In genomic region chrX:141475110-141475509, GRCm38 (mm10) we compare ENCODE assay signal across 8 mouse cellular contexts. TPM values are rescaled to one million over a fixed set of nuclear protein-coding genes. Genes with fewer than 3 reads are reported as not detected.
DNase-seq lines count a peak whose midpoint lies in the region; ATAC-seq and TF ChIP-seq lines count a peak whose summit lies in the region.

Gene Col4a5, plus strand, starts transcription at chrX:141475385.

- H3K4me2 ChIP-seq in embryonic facial prominence, embryonic 12.5 days (replicated peaks), result peak within 1 kb of the TSS; percentile 50
- peak within 1 kb of the TSS; percentile 48 for H3K4me2 ChIP-seq in limb, embryonic 14.5 days (replicated peaks; ENCODE audit: low read depth, low read length, severe bottlenecking)
- peak within 1 kb of the TSS; percentile 61 for H3K4me2 ChIP-seq in midbrain, embryonic 13.5 days (replicated peaks)
- H3K4me2 ChIP-seq in stomach, embryonic 15.5 days, result peak within 1 kb of the TSS; percentile 52

- H3K9me3 ChIP-seq in embryonic facial prominence, embryonic 12.5 days, result no peaks in the 10 kb centered on the region
- H3K9me3 ChIP-seq in limb, embryonic 14.5 days (ENCODE audit: control insufficient read depth, low read length), result no peaks in the 10 kb centered on the region
- no peaks in the 10 kb centered on the region for H3K9me3 ChIP-seq in midbrain, embryonic 13.5 days
- no peaks in the 10 kb centered on the region for H3K9me3 ChIP-seq in stomach, embryonic 15.5 days

- 16% methylated on average over 13 of the region's 13 CpGs for WGBS in embryonic facial prominence, embryonic 12.5 days
- 15% methylated on average over 13 of the region's 13 CpGs for WGBS in heart, adult 2 months
- 21% methylated on average over 12 of the region's 13 CpGs for WGBS in limb, embryonic 14.5 days
- WGBS in midbrain, embryonic 13.5 days, result 16% methylated on average over 12 of the region's 13 CpGs
- WGBS in stomach, embryonic 15.5 days, result 17% methylated on average over 13 of the region's 13 CpGs

- ATAC-seq in embryonic facial prominence, embryonic 12.5 days (ENCODE audit: insufficient number of reproducible peaks, insufficient read depth, low FRiP score, low TSS enrichment), result no peak
- ATAC-seq in limb, embryonic 14.5 days (ENCODE audit: low FRiP score, low read depth), result peak; percentile 87
- ATAC-seq in midbrain, embryonic 13.5 days, result peak; percentile 86
- ATAC-seq in stomach, embryonic 15.5 days (ENCODE audit: insufficient read depth, low FRiP score, low read depth), result peak; percentile 82; the same call in 1 of the 2 replicates

- H3K4me3 ChIP-seq in embryonic facial prominence, embryonic 12.5 days, result peak within 1 kb of the TSS; percentile 41
- peak within 1 kb of the TSS; percentile 52 for H3K4me3 ChIP-seq in heart, adult 2 months
- H3K4me3 ChIP-seq in limb, embryonic 14.5 days (replicated peaks; ENCODE audit: low read length), result peak within 1 kb of the TSS; percentile 45
- peak within 1 kb of the TSS; percentile 45 for H3K4me3 ChIP-seq in midbrain, embryonic 13.5 days (replicated peaks)
- peak within 1 kb of the TSS; percentile 50 for H3K4me3 ChIP-seq in stomach, embryonic 15.5 days (replicated peaks)

- H3K27me3 ChIP-seq in embryonic facial prominence, embryonic 12.5 days, result peaks cover 14% of the 10 kb centered on the region; the same call in 1 of the 2 replicates
- H3K27me3 ChIP-seq in heart, adult 2 months (ENCODE audit: control insufficient read depth, insufficient read depth, low read length), result no peaks in the 10 kb centered on the region
- peaks cover 10% of the 10 kb centered on the region; the same call in 1 of the 2 replicates for H3K27me3 ChIP-seq in limb, embryonic 14.5 days (ENCODE audit: control insufficient read depth, insufficient read depth, low read length)
- H3K27me3 ChIP-seq in midbrain, embryonic 13.5 days, result peaks cover 31% of the 10 kb centered on the region; the same call in 1 of the 2 replicates
- peaks cover 6% of the 10 kb centered on the region; the same call in 1 of the 2 replicates for H3K27me3 ChIP-seq in stomach, embryonic 15.5 days (replicated peaks)

- H3K79me2 ChIP-seq in heart, adult 2 months (replicated peaks; ENCODE audit: control insufficient read depth, insufficient read depth, low read length), result no peaks in the 10 kb centered on the region

- no peaks in the 10 kb centered on the region for H3K4me1 ChIP-seq in embryonic facial prominence, embryonic 12.5 days
- H3K4me1 ChIP-seq in heart, adult 2 months (ENCODE audit: control insufficient read depth, insufficient read depth, low read length), result no peaks in the 10 kb centered on the region
- no peaks in the 10 kb centered on the region for H3K4me1 ChIP-seq in limb, embryonic 14.5 days (ENCODE audit: control insufficient read depth, insufficient read depth, low read length)
- H3K4me1 ChIP-seq in midbrain, embryonic 13.5 days (replicated peaks), result 0 out of 2 replicates have a peak, but pooled peaks cover 3% of the 10 kb centered on the region
- no peaks in the 10 kb centered on the region for H3K4me1 ChIP-seq in stomach, embryonic 15.5 days

- no peaks in the 10 kb centered on the region for H3K36me3 ChIP-seq in embryonic facial prominence, embryonic 12.5 days
- H3K36me3 ChIP-seq in heart, adult 2 months (ENCODE audit: control insufficient read depth, insufficient read depth, low read length), result no peaks in the 10 kb centered on the region
- no peaks in the 10 kb centered on the region for H3K36me3 ChIP-seq in limb, embryonic 14.5 days (ENCODE audit: control insufficient read depth, insufficient read depth, low read length)
- H3K36me3 ChIP-seq in midbrain, embryonic 13.5 days, result no peaks in the 10 kb centered on the region
- no peaks in the 10 kb centered on the region for H3K36me3 ChIP-seq in stomach, embryonic 15.5 days

- peak; percentile 0 for DNase-seq in thymus, postnatal 25 days
- DNase-seq in thymus, postnatal 14 days, result no peak
- peak; percentile 55 to 64 for DNase-seq in heart, adult 2 months
- DNase-seq in kidney, adult 11 months, result peak; percentile 74
- peak; percentile 69 for DNase-seq in limb, embryonic 14.5 days (ENCODE audit: low spot score)

- TF ChIP-seq CTCF in heart, adult 2 months (IDR thresholded peaks at IDR 0.05), result no peak

- TF ChIP-seq EP300 in heart, adult 2 months (IDR thresholded peaks at IDR 0.05; ENCODE audit: insufficient read depth, low read depth, low read length), result no peak

- H3K9ac ChIP-seq in embryonic facial prominence, embryonic 12.5 days, result peak within 1 kb of the TSS; percentile 48
- peak within 1 kb of the TSS; percentile 83 for H3K9ac ChIP-seq in heart, adult 2 months (ENCODE audit: low read depth, low read length)
- H3K9ac ChIP-seq in limb, embryonic 14.5 days (ENCODE audit: low read depth, low read length, severe bottlenecking), result peak within 1 kb of the TSS; percentile 59
- peak within 1 kb of the TSS; percentile 46; the same call in 1 of the 2 replicates for H3K9ac ChIP-seq in midbrain, embryonic 13.5 days (replicated peaks)
- H3K9ac ChIP-seq in stomach, embryonic 15.5 days, result peak within 1 kb of the TSS; percentile 16

- 0 out of 2 replicates have a peak, but pooled peaks have one; percentile 44 for TF ChIP-seq POLR2A in heart, adult 2 months (IDR thresholded peaks at IDR 0.05; ENCODE audit: insufficient read depth, low read depth, low read length)
- no peak for TF ChIP-seq POLR2A in limb, embryonic 14.5 days (IDR thresholded peaks at IDR 0.05; ENCODE audit: borderline replicate concordance, extremely low read depth, insufficient read depth, insufficient read length)

- no peak within 1 kb of the TSS for H3K27ac ChIP-seq in embryonic facial prominence, embryonic 12.5 days
- H3K27ac ChIP-seq in heart, adult 2 months, result peak within 1 kb of the TSS; percentile 76
- no peak within 1 kb of the TSS for H3K27ac ChIP-seq in limb, embryonic 14.5 days (replicated peaks; ENCODE audit: low read depth, low read length)
- no peak within 1 kb of the TSS for H3K27ac ChIP-seq in midbrain, embryonic 13.5 days
- peak within 1 kb of the TSS; percentile 54; the same call in 1 of the 2 replicates for H3K27ac ChIP-seq in stomach, embryonic 15.5 days

- intact Hi-C loops in heart, adult 2 months (cut with DNase I), result loop anchor here (5.0 kb wide), 1 partner anchor 57 kb away; no protein-coding TSS in a partner anchor

RNA-seq across cellular contexts. Expression of gene Col4a5, which starts in this region (rescaled TPM):
- 11.6 and 14.1 TPM in 2 replicates for polyA plus RNA-seq in embryonic facial prominence, embryonic 12.5 days (2016; fragmentation: Nextera tagmentation; extraction: Ambion mirVana)
- 10 to 100 TPM; 20.7 to 24.7 TPM for total RNA-seq in heart, adult 2 months (2021)
- 14.0 and 21.1 TPM in 2 replicates for polyA plus RNA-seq in heart, adult 2 months (2012; rRNA removed)
- polyA plus RNA-seq in limb, embryonic 14.5 days (2012; rRNA removed), result 13.8 and 14.2 TPM in 2 replicates
- 14.0 and 15.2 TPM in 2 replicates for polyA plus RNA-seq in limb, embryonic 14.5 days (2014; fragmentation: Nextera tagmentation; extraction: Ambion mirVana)
- 7.7 and 8.4 TPM in 2 replicates for polyA plus RNA-seq in midbrain, embryonic 13.5 days (2015; fragmentation: Nextera tagmentation; extraction: Ambion mirVana)
- 27.7 and 29.5 TPM in 2 replicates for polyA plus RNA-seq in stomach, embryonic 15.5 days (2015; fragmentation: Nextera tagmentation; extraction: Ambion mirVana)

Comparison
In these comparisons a context has a peak if more than half of its experiments do, and no peak if none do; other contexts are left out.
1. H3K27ac ChIP-seq: peak in heart, adult 2 months (single experiment) and stomach, embryonic 15.5 days (single experiment); none in embryonic facial prominence, embryonic 12.5 days (single experiment), limb, embryonic 14.5 days (single experiment) and midbrain, embryonic 13.5 days (single experiment).
2. H3K9ac ChIP-seq: peak in every context shown above with its lines; median percentile 83 in heart, adult 2 months; 59 in limb, embryonic 14.5 days; 48 in embryonic facial prominence, embryonic 12.5 days; 46 in midbrain, embryonic 13.5 days; 16 in stomach, embryonic 15.5 days.
3. Peak in every context shown above with its lines, with median percentiles within 50 percentile points of each other: H3K4me2 ChIP-seq and H3K4me3 ChIP-seq.